Comparison of ENCODE assay signal across 15 mouse cellular contexts in the genomic region with DNA sequence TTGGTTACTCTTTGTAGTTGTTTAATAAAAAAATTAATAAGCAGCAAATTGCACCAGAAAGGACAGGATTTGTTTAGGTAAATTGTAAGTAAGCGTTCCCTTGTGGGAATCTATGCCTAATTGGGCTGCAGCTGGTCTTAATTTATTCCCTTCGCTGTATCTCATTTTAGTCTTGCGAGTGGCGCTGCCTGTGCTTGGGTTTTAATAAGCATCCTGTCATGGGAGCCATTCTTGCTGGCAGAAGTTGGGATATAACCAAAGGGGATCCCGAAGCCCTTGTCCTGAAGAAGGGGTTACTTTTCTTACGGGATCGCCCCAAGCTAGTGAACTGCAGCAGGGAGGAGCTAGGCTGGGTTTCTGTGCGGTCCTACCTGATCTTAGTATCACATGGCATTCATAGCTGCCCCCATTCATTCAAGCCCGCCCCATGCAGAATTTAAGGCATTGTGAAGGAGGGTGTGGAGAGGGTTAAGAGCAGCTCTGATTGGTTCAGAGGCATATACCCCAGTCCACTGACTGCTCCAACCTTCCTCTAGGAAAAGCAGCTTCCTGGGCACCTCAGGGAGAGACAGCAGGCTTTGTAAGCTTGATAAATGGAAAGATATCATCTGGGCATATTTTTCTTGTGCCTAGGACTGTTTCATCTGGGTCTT.
DNase-seq lines count a peak whose midpoint lies in the region; ATAC-seq and TF ChIP-seq lines count a peak whose summit lies in the region.
"Had no signal": no experiment of that assay in that cellular context is flagged by ENCODE, and none has a peak within 500 bp of the region (broad histone marks: within the 10 kb centered on the region; RNA-seq: fewer than 3 reads in every experiment).

No protein-coding gene starts in this region.

- H3K4me1 ChIP-seq in midbrain, embryonic 14.5 days (ENCODE audit: control insufficient read depth, insufficient read depth, low read length), result peaks cover 6% of the 10 kb centered on the region; the same call in 1 of the 2 replicates
- H3K4me1 ChIP-seq in midbrain, postnatal 0 days (ENCODE audit: insufficient read depth, low read length), result no peaks in the 10 kb centered on the region
- H3K4me1 ChIP-seq in forebrain, embryonic 15.5 days, result peaks cover 11% of the 10 kb centered on the region
- peaks cover 24% of the 10 kb centered on the region for H3K4me1 ChIP-seq in limb, embryonic 12.5 days (replicated peaks)

- TF ChIP-seq CTCF in midbrain, postnatal 0 days (IDR thresholded peaks at IDR 0.05), result no peak
- no peak for TF ChIP-seq CTCF in gastrocnemius, adult 2 months (IDR thresholded peaks at IDR 0.05)

- H3K9me3 ChIP-seq in midbrain, embryonic 14.5 days (ENCODE audit: control insufficient read depth, low read length), result no peaks in the 10 kb centered on the region
- no peaks in the 10 kb centered on the region for H3K9me3 ChIP-seq in midbrain, postnatal 0 days (ENCODE audit: low read length)
- no peaks in the 10 kb centered on the region for H3K9me3 ChIP-seq in forebrain, embryonic 15.5 days
- H3K9me3 ChIP-seq in limb, embryonic 12.5 days, result no peaks in the 10 kb centered on the region

- ATAC-seq in midbrain, embryonic 14.5 days (ENCODE audit: low FRiP score, low TSS enrichment), result no peak
- ATAC-seq in midbrain, postnatal 0 days (ENCODE audit: low FRiP score), result no peak
- ATAC-seq in forebrain, embryonic 15.5 days (replicated peaks), result peak; percentile 77
- ATAC-seq in limb, embryonic 12.5 days (ENCODE audit: insufficient number of reproducible peaks, insufficient read depth, low FRiP score, low TSS enrichment, low read depth), result peak; percentile 70
- ATAC-seq: intestine, embryonic 16.5 days had no signal

- intact Hi-C loops in gastrocnemius, adult 2 months (cut with DNase I), result no loop called here

- no peaks in the 10 kb centered on the region for H3K36me3 ChIP-seq in midbrain, embryonic 14.5 days (ENCODE audit: control insufficient read depth, insufficient read depth, low read length)
- H3K36me3 ChIP-seq in midbrain, postnatal 0 days (ENCODE audit: insufficient read depth, low read length), result no peaks in the 10 kb centered on the region
- H3K36me3 ChIP-seq in forebrain, embryonic 15.5 days, result no peaks in the 10 kb centered on the region
- H3K36me3 ChIP-seq in limb, embryonic 12.5 days, result no peaks in the 10 kb centered on the region

- no peaks in the 10 kb centered on the region for H3K27me3 ChIP-seq in midbrain, embryonic 14.5 days (ENCODE audit: control insufficient read depth, insufficient read depth, low read length)
- no peaks in the 10 kb centered on the region for H3K27me3 ChIP-seq in midbrain, postnatal 0 days (ENCODE audit: insufficient read depth, low read length)
- no peaks in the 10 kb centered on the region for H3K27me3 ChIP-seq in forebrain, embryonic 15.5 days
- H3K27me3 ChIP-seq in limb, embryonic 12.5 days, result no peaks in the 10 kb centered on the region

- H3K4me3 ChIP-seq in midbrain, embryonic 14.5 days (replicated peaks; ENCODE audit: low read depth, low read length), result no peak overlapping the region
- no peak overlapping the region for H3K4me3 ChIP-seq in midbrain, postnatal 0 days (ENCODE audit: low read depth, low read length)
- no peak overlapping the region for H3K4me3 ChIP-seq in forebrain, embryonic 15.5 days
- no peak overlapping the region for H3K4me3 ChIP-seq in limb, embryonic 12.5 days (replicated peaks)
- no peak overlapping the region for H3K4me3 ChIP-seq in gastrocnemius, adult 2 months
- H3K4me3 ChIP-seq: heart, adult 2 months had no signal

- peak; percentile 67 for DNase-seq in midbrain, embryonic 14.5 days
- no peak for DNase-seq in midbrain, postnatal 0 days (ENCODE audit: low spot score)
- DNase-seq in ovary, postnatal 10 days (ENCODE audit: low spot score), result no peak
- DNase-seq in heart, adult 18-20 months, result no peak
- DNase-seq in gastrocnemius, adult 2 months, result no peak
- DNase-seq: adrenal gland, postnatal 14 days; cerebellum, postnatal 10 days; heart, adult 2 months; kidney, postnatal 10 days; layer of hippocampus, adult 9-11 months; lung, adult 18-20 months; retina, postnatal 1 day had no signal

- WGBS in midbrain, embryonic 14.5 days, result 54% methylated on average over 9 of the region's 9 CpGs
- 57% methylated on average over 9 of the region's 9 CpGs for whole genome bisulfite sequencing in midbrain, postnatal 0 days
- WGBS in forebrain, embryonic 15.5 days, result 18% methylated on average over 9 of the region's 9 CpGs
- 23% methylated on average over 9 of the region's 9 CpGs for WGBS in limb, embryonic 12.5 days

- H3K4me2 ChIP-seq in midbrain, embryonic 14.5 days (ENCODE audit: low read length), result peak overlapping the region; percentile 15; the same call in 1 of the 2 replicates
- no peak overlapping the region for H3K4me2 ChIP-seq in midbrain, postnatal 0 days (ENCODE audit: low read depth, low read length, poor library complexity, severe bottlenecking)
- H3K4me2 ChIP-seq in forebrain, embryonic 15.5 days (replicated peaks), result peak overlapping the region; percentile 35
- H3K4me2 ChIP-seq in limb, embryonic 12.5 days, result peak overlapping the region; percentile 45

- H3K9ac ChIP-seq in midbrain, embryonic 14.5 days (replicated peaks; ENCODE audit: low read length), result no peak overlapping the region
- H3K9ac ChIP-seq in midbrain, postnatal 0 days (replicated peaks; ENCODE audit: low read length, poor library complexity, severe bottlenecking), result no peak overlapping the region
- H3K9ac ChIP-seq in forebrain, embryonic 15.5 days (replicated peaks), result no peak overlapping the region
- H3K9ac ChIP-seq in limb, embryonic 12.5 days (replicated peaks), result no peak overlapping the region

- no peak overlapping the region for H3K27ac ChIP-seq in midbrain, embryonic 14.5 days (replicated peaks; ENCODE audit: low read depth, low read length)
- no peak overlapping the region for H3K27ac ChIP-seq in midbrain, postnatal 0 days (ENCODE audit: low read depth, low read length)
- no peak overlapping the region for H3K27ac ChIP-seq in forebrain, embryonic 15.5 days (replicated peaks)
- H3K27ac ChIP-seq in limb, embryonic 12.5 days, result 0 out of 2 replicates have a peak overlapping the region, but pooled peaks have one; percentile 35
- no peak overlapping the region for H3K27ac ChIP-seq in gastrocnemius, adult 2 months
- H3K27ac ChIP-seq: heart, adult 2 months had no signal

Comparison
In these comparisons a context has a peak if more than half of its experiments do, and no peak if none do; other contexts are left out.
1. ATAC-seq: peak in forebrain, embryonic 15.5 days (single experiment) and limb, embryonic 12.5 days (single experiment); none in midbrain, embryonic 14.5 days (single experiment) and midbrain, postnatal 0 days (single experiment).